Mouse (Mus musculus) CH12.LX (cell line): Measurements from ENCODE around the gene Lamc1.

Experiments
- BHLHE40 ChIP-seq: IDR thresholded peaks from 2 replicates; pipeline ENCODE4 v1.6.1; 2011; ENCODE audit warnings: mild to moderate bottlenecking, low read depth, low read length, improper control_type of control experiment
- CHD1 ChIP-seq: IDR thresholded peaks from 2 replicates; pipeline ENCODE4 v1.6.1; 2012; ENCODE audit warnings: low read depth, low read length, improper control_type of control experiment, inconsistent platforms
- CTCF ChIP-seq, 2 experiments: IDR thresholded peaks in 1 of 2; conservative IDR thresholded peaks in 1 of 2; 2 replicates each; pipeline ENCODE4 v1.5.1; 2011 to 2012; ENCODE audit warnings: low read depth in 2 of 2, low read length in 2 of 2, improper control_type of control experiment in 1 of 2, inconsistent platforms in 1 of 2, mild to moderate bottlenecking in 1 of 2, moderate library complexity in 1 of 2
- ELF1 ChIP-seq: IDR thresholded peaks from 2 replicates; pipeline ENCODE4 v1.6.1; 2014; ENCODE audit warnings: low read depth, mild to moderate bottlenecking, inconsistent platforms, low read length, improper control_type of control experiment
- EP300 ChIP-seq: IDR thresholded peaks from 2 replicates; pipeline ENCODE4 v1.6.1; 2011; ENCODE audit warnings: low read length, improper control_type of control experiment
- HCFC1 ChIP-seq: IDR thresholded peaks from 2 replicates; pipeline ENCODE4 v1.6.1; 2012; ENCODE audit warnings: low read depth, mild to moderate bottlenecking, inconsistent platforms, low read length, improper control_type of control experiment
- JUN ChIP-seq: IDR thresholded peaks from 2 replicates; pipeline ENCODE4 v1.6.1; 2011; ENCODE audit warnings: low read depth, mild to moderate bottlenecking, low read length, improper control_type of control experiment, moderate library complexity; ENCODE audit not compliant: insufficient read depth
- MAX ChIP-seq: IDR thresholded peaks from 2 replicates; pipeline ENCODE4 v1.6.1; 2011; ENCODE audit warnings: low read length, improper control_type of control experiment
- MEF2A ChIP-seq: IDR thresholded peaks from 2 replicates; pipeline ENCODE4 v1.6.1; 2014; ENCODE audit warnings: low read depth, mild to moderate bottlenecking, inconsistent platforms, low read length, improper control_type of control experiment, borderline replicate concordance
- POLR2A ChIP-seq: IDR thresholded peaks from 2 replicates; pipeline ENCODE4 v1.6.1; 2011; ENCODE audit warnings: low read depth, mild to moderate bottlenecking, improper control_type of control experiment, low read length
- POLR2AphosphoS2 ChIP-seq: IDR thresholded peaks from 2 replicates; pipeline ENCODE4 v1.6.1; 2011; ENCODE audit warnings: low read depth, low read length, improper control_type of control experiment
- RAD21 ChIP-seq: IDR thresholded peaks from 2 replicates; pipeline ENCODE4 v1.6.1; 2011; ENCODE audit warnings: low read depth, mild to moderate bottlenecking, low read length, improper control_type of control experiment, moderate library complexity
- ZC3H11A ChIP-seq: IDR thresholded peaks from 2 replicates; pipeline ENCODE4 v1.6.1; 2012; ENCODE audit warnings: low read depth, mild to moderate bottlenecking, inconsistent platforms, low read length, improper control_type of control experiment
- ZKSCAN1 ChIP-seq: IDR thresholded peaks from 2 replicates; pipeline ENCODE4 v1.6.1; 2012; ENCODE audit warnings: low read depth, inconsistent platforms, low read length, improper control_type of control experiment, borderline replicate concordance

DNA sequence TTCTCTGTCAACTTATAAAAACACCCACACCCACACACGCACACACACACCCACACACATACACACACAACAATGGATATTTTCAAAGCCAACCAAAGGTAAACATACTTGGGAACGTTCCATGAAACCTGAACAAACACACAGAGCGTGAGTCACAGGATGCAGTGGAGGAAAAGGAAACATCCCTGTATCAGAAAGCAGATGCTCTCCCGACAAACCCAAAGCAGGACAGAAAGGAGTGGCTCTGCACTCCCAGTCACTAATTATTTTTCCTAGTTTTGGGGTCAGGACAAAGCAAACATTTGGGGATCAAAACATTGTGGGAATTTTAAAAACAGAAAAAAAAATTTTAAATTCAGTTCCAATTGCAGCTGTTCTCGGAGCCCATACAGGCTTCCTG is 108.3 kb downstream of the Lamc1 start:
- TF ChIP-seq MAX (no peak), CTCF (conservative IDR thresholded peaks at IDR 0.05 in 1 of 2, IDR thresholded peaks at IDR 0.05 in 1 of 2; ENCODE audit: low read depth in 2 of 2, low read length in 2 of 2) (no peak), ZKSCAN1 (no peak), POLR2A (no peak), ZC3H11A (no peak), EP300 (no peak), HCFC1 (no peak), MEF2A (no peak), BHLHE40 (no peak), RAD21 (no peak), JUN (no peak), POLR2AphosphoS2 (no peak), ELF1 (no peak), CHD1 (no peak)
